Mouse (Mus musculus) neural tube, embryonic 11.5 days (tissue): ENCODE results near the gene Mospd3. TPM values are rescaled to one million over a fixed set of nuclear protein-coding genes. Genes with fewer than 3 reads are reported as not detected.

ENCODE experiments used
- ATAC-seq: fragments of 200-750 bp; cut with Nextera tagmentation; 2 replicates; pipeline ENCODE4 v1.8.0; 2017; ENCODE audit warnings: moderate number of reproducible peaks, mild to moderate bottlenecking, moderate TSS enrichment, moderate library complexity; ENCODE audit not compliant: insufficient read depth, low FRiP score, low TSS enrichment
- DNase-seq: peaks from one replicate; pipeline ENCODE4 v3.0.0-alpha.2; 2015; ENCODE audit warnings: low spot score
- H3K27ac ChIP-seq: fragments of 300-500 bp; sonication (generic); 2 replicates; pipeline ENCODE4 v1.5.1; 2014; ENCODE audit warnings: low read depth, mild to moderate bottlenecking, low read length
- H3K27me3 ChIP-seq: fragments of 300-500 bp; sonication (generic); 2 replicates; pipeline ENCODE4 v1.6.1; 2014; ENCODE audit warnings: mild to moderate bottlenecking, low read length, mixed read lengths; ENCODE audit not compliant: control insufficient read depth, insufficient read depth
- H3K36me3 ChIP-seq: fragments of 300-500 bp; sonication (generic); 2 replicates; pipeline ENCODE4 v1.6.1; 2014; ENCODE audit warnings: mild to moderate bottlenecking, low read length, moderate library complexity, mixed read lengths; ENCODE audit not compliant: control insufficient read depth, insufficient read depth
- H3K4me1 ChIP-seq: fragments of 300-500 bp; sonication (generic); 2 replicates; pipeline ENCODE4 v1.6.1; 2014; ENCODE audit warnings: low read length, mixed read lengths; ENCODE audit not compliant: control insufficient read depth, insufficient read depth
- H3K4me2 ChIP-seq: fragments of 300-500 bp; sonication (generic); 2 replicates; pipeline ENCODE4 v1.6.1; 2014; ENCODE audit warnings: low read depth, mild to moderate bottlenecking, moderate library complexity
- H3K4me3 ChIP-seq: fragments of 300-500 bp; sonication (generic); 2 replicates; pipeline ENCODE4 v1.5.1; 2014; ENCODE audit warnings: low read depth, low read length
- H3K9ac ChIP-seq: fragments of 300-500 bp; sonication (generic); 2 replicates; pipeline ENCODE4 v1.6.1; 2014; ENCODE audit warnings: mild to moderate bottlenecking, low read length
- H3K9me3 ChIP-seq: fragments of 300-500 bp; sonication (generic); 2 replicates; pipeline ENCODE4 v1.6.1; 2016; ENCODE audit warnings: low read length; ENCODE audit not compliant: control insufficient read depth
- WGBS: fragments of 180-500 bp; shearing (Covaris S2); extraction: QIAGEN DNeasy Blood & Tissue Kit; methylation state at CpG from one replicate; pipeline ENCODE4 v1.1.7; 2014; 5-methylcytosine and 5-hydroxymethylcytosine counted together
- polyA plus RNA-seq: library from polyadenylated mRNA; unstranded; fragments of >200 nt; fragmentation: Nextera tagmentation; extraction: Ambion mirVana; gene quantifications from 2 replicates; pipeline ENCODE4 v1.2.1, GENCODE M21; 2014

Mospd3 gene
- polyA plus RNA-seq, 1 experiment from 2014 or later = 28.5 TPM

DNA sequence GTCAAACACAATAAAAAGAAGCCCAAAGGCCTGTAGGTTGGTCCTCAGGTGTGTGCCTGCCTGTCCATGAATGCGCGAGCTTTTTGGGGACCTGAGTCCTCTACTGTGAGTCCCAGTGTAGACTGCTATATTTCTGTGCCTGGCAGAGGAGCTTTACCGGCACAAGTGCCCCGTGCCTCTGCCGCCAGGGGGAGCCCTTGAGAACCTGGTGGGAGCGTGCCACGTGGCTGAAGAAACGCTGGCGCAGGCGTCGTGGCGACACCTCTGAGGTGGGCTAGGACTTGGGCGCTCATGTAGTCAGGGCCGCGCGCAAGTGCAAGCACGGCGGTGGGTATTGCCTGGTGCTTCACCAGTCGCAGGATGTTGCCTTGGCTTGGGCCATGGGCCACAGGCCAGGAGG is 40.2 kb upstream of the Mospd3 start, which contains the start of gene Sap25:
Sap25 (plus strand) TSS at position 281 of the 400 bp plus-strand sequence.
- Histone ChIP-seq H3K36me3 (peaks cover 19% of the 10 kb centered on the region), H3K4me2 (no peak within 1 kb of the TSS), H3K4me1 (no peaks in the 10 kb centered on the region), H3K4me3 (no peak within 1 kb of the TSS), H3K9ac (no peak within 1 kb of the TSS), H3K9me3 (no peaks in the 10 kb centered on the region), H3K27ac (no peak within 1 kb of the TSS), H3K27me3 (peaks cover 28% of the 10 kb centered on the region)
- DNase-seq (no peak), ATAC-seq (no peak)
- 89% methylated on average over 19 of the region's 19 CpGs for WGBS

DNA sequence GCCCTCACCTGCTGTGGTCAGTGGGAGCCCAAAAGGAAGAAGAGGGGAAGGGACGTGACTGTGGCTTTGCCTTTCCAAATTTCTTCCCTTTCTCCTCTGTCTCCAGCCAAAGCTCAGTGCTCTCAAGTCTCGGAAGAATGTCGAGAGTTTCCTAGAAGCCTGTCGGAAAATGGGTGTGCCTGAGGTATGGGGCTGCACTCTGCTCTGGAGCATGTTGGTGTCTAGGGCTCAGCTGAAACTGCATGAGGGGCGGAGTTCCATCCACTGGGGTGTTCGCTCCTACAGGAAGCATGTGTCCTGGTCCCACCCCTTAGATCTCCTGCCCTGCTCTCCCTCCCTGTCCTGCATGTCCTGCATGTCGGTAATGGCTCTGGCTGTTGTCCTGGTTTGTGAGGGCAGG is 38.6 kb upstream of the Mospd3 start:
- peaks cover 13% of the 10 kb centered on the region for H3K27me3 ChIP-seq
- no peak for ATAC-seq
- no peaks in the 10 kb centered on the region for H3K9me3 ChIP-seq
- no peaks in the 10 kb centered on the region for H3K4me1 ChIP-seq
- H3K4me3 ChIP-seq = no peak overlapping the region
- no peak for DNase-seq
- H3K4me2 ChIP-seq = no peak overlapping the region
- peaks cover 19% of the 10 kb centered on the region for H3K36me3 ChIP-seq
- no peak overlapping the region for H3K27ac ChIP-seq
- no peak overlapping the region; the same call in 1 of the 2 replicates for H3K9ac ChIP-seq
- WGBS = 82% methylated on average over 7 of the region's 7 CpGs

DNA sequence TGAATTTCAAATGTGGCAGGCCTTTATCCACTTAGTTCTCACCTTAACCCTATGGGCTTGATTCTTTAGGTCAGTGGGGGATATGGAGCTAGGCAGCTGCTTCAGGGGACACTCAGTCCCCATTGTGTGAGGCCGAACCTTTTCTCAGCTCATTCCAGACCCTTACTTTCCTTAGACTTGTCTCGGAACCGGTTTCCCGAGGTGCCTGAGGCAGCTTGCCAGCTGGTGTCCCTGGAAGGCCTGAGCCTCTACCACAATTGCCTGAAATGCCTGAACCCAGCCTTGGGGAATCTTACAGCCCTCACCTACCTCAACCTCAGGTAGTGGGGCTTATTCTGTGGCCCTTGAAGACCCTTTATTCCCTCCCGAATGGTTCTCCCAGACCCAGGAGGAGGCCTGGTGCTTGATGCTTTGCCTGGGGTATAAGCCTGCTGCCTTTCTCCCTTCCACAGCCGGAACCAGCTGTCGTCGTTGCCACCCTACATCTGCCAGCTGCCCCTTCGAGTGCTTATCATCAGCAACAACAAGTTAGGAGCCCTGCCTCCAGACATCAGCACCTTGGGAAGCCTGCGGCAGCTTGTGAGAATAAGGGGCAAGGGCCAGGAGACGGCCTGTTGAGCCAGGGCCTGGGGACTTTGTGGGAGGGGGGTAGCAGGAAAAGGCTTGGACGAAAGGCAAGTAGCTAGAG is 32.7 kb upstream of the Mospd3 start:
- Histone ChIP-seq H3K4me3 (no peak overlapping the region), H3K27ac (no peak overlapping the region), H3K9me3 (no peaks in the 10 kb centered on the region), H3K36me3 (peaks cover 6% of the 10 kb centered on the region), H3K4me2 (no peak overlapping the region), H3K9ac (no peak overlapping the region), H3K27me3 (no peaks in the 10 kb centered on the region), H3K4me1 (peaks cover 20% of the 10 kb centered on the region)
- whole genome bisulfite sequencing = 84% methylated on average over 12 of the region's 12 CpGs
- ATAC-seq (no peak), DNase-seq (no peak)

DNA sequence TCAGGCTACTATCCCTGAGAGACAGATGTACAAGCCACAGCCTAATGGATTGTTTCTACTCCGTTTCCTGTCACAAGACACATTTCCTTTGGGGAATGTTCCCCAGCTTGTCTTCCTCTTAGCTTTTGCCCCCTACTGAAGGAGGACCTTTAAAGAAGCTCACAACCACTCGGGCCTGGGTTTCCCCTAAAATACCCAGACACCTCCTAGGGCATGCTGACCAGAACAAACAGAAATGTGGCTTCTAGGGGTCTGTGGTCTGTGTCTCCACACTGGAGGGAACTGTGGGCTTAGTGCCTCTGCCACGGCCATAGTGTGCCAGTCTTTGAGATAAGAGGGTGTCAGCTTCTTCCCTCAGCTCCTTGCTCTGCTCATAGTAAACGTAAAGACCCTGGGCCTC is 30.7 kb upstream of the Mospd3 start:
- Histone ChIP-seq H3K4me1 (peaks cover 20% of the 10 kb centered on the region), H3K4me2 (no peak overlapping the region), H3K9ac (peak overlapping the region; percentile 10; the same call in 1 of the 2 replicates), H3K36me3 (peaks cover 3% of the 10 kb centered on the region), H3K27me3 (no peaks in the 10 kb centered on the region), H3K4me3 (no peak overlapping the region), H3K27ac (no peak overlapping the region), H3K9me3 (no peaks in the 10 kb centered on the region)
- DNase-seq = no peak
- WGBS = 60% methylated on average over 4 of the region's 4 CpGs
- no peak for ATAC-seq

DNA sequence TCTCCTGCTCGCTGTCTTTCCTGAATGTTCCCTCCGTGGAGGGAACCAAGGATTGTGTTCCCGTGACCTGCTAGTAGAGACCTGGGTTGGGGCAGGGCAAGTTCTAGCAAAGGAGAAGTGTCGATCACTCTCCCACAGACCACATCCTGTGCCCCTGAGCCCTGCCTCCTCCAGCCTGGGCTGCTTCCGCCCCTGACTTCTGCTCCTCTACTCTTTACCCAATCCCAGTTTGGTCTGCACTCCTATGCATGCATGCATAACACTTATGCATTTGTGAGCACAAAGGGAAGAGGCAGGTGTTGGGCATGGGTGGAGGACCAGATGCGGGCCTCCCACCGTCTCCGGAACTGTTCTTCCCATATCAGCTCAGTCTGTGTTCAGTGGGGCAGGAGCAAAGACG is 30.3 kb upstream of the Mospd3 start:
- no peak overlapping the region for H3K9ac ChIP-seq
- no peaks in the 10 kb centered on the region for H3K9me3 ChIP-seq
- H3K4me2 ChIP-seq = peak overlapping the region; percentile 82
- no peaks in the 10 kb centered on the region; the same call in 1 of the 2 replicates for H3K36me3 ChIP-seq
- H3K4me1 ChIP-seq = peaks cover 20% of the 10 kb centered on the region
- no peak overlapping the region for H3K4me3 ChIP-seq
- no peak overlapping the region for H3K27ac ChIP-seq
- ATAC-seq (no peak), DNase-seq (no peak)
- no peaks in the 10 kb centered on the region for H3K27me3 ChIP-seq
- 67% methylated on average over 9 of the region's 9 CpGs for WGBS

DNA sequence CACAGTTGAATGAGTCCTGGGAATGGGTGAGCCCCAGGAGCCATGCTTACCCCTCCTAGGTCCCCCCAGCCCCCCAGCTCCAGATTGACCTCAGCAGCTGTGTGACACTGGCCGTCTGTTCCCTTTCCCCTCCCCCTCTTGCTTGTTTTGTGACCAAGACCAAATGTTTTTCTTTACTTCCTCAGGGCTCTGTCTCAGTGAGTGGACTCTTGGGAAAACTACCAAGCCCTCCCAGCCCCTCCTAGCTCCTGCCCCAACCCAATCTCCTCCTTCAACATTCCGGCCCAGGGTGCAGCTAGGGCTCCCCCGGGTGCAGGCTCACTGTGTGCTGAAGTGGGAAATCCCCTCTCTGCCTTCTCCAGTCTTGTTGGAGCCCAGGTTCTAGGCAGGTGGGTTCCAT is 29.7 kb upstream of the Mospd3 start:
- H3K36me3 ChIP-seq = no peaks in the 10 kb centered on the region; the same call in 1 of the 2 replicates
- peak overlapping the region; percentile 82 for H3K4me2 ChIP-seq
- no peak for DNase-seq
- 0 out of 2 replicates have a peak overlapping the region, but pooled peaks have one; percentile 8 for H3K9ac ChIP-seq
- H3K4me1 ChIP-seq = peaks cover 20% of the 10 kb centered on the region
- no peaks in the 10 kb centered on the region for H3K27me3 ChIP-seq
- H3K9me3 ChIP-seq = no peaks in the 10 kb centered on the region
- H3K4me3 ChIP-seq = peak overlapping the region; percentile 91
- ATAC-seq = no peak
- no peak overlapping the region for H3K27ac ChIP-seq
- WGBS = 31% methylated on average over 3 of the region's 3 CpGs

DNA sequence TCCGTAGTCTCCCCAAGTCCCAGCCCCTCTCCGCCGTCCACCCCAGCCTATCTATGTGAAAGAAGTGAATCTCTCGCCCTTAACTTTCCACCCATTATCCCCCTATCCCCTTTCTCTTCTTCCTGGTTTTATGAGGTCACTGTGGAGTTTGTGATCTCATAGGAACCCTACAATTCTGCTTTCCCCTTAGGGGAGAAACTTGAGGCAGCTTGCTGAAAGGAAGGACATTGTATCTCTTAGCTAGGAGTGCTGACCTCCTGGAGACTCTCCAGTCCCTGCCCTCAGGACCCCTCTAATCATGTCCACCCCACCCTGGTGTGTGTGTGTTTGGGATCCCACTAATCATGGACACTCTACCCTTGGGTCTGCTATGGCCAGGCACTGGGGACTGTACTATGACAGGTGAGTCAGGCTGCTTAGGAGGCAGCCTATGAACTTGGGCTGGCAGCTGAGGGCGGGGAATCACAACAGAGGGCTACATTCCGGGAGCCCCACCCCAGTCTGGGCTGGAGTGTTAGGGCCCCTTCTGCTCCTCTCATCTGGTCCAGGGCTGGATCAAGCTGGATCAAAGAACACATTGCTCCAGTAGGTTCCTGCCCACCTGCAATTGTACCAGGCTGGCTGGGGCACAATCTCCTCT is 29.2 kb upstream of the Mospd3 start:
- Histone ChIP-seq H3K27ac (no peak overlapping the region; the same call in 1 of the 2 replicates), H3K4me3 (peak overlapping the region; percentile 91), H3K36me3 (no peaks in the 10 kb centered on the region), H3K4me1 (peaks cover 20% of the 10 kb centered on the region), H3K27me3 (no peaks in the 10 kb centered on the region), H3K9ac (peak overlapping the region; percentile 83), H3K4me2 (peak overlapping the region; percentile 82), H3K9me3 (no peaks in the 10 kb centered on the region)
- WGBS = 28% methylated on average over 6 of the region's 6 CpGs
- ATAC-seq = no peak
- DNase-seq = no peak

DNA sequence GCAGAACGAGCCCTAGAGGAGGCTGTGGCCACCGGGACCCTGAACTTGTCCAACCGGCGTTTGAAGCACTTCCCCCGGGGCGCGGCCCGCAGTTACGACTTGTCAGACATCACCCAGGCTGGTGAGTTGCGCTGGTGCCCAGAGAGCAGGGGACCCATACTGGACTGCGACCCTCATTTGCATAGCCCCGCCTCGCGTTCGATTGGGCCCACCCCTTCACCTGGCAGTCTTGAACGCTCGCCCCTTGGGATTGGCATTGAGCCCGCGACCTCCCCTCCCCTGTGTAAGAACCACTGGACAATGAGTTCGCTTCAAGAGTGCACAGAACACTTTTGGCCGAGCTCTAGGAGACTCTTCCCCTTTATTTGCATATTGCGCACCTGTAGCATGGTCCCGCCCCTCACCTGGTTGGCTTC is 28.5 kb upstream of the Mospd3 start:
- Histone ChIP-seq H3K9ac (peak overlapping the region; percentile 83), H3K27ac (peak overlapping the region; percentile 91), H3K4me2 (peak overlapping the region; percentile 82), H3K27me3 (no peaks in the 10 kb centered on the region), H3K36me3 (no peaks in the 10 kb centered on the region), H3K9me3 (no peaks in the 10 kb centered on the region), H3K4me1 (peaks cover 20% of the 10 kb centered on the region), H3K4me3 (peak overlapping the region; percentile 91)
- no peak for DNase-seq
- peak; percentile 46 for ATAC-seq
- WGBS = under 1% methylated on average over 23 of the region's 23 CpGs
